In the genomic region with DNA sequence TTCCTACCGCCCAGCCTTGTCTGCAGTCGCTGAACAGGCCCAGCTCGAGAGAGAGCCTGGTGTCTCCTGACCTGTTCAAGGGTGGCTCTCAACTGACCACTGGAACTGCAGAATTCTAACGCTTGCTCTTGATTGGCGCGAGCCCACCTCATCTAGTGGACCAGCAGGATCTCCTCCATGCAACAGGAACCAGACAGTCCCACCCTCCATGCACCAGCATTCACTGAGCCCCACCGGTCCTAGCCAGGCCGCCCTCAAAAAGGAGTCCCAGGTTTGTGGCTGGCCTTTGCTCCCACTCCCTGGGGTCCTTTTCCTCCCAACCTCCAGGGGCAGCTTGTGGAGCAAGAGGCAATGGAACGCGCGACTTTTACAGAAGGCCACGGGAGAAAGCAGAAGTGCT, we compare ENCODE assay signal across 15 mouse cellular contexts. TPM values are rescaled to one million over a fixed set of nuclear protein-coding genes. Genes with fewer than 3 reads are reported as not detected.
A peak's percentile ranks its signal among the peaks of the same experiment; 100 is the strongest.
DNase-seq lines count a peak whose midpoint lies in the region; ATAC-seq and TF ChIP-seq lines count a peak whose summit lies in the region.
"Not testable (repeated sequence)": the region's sequence is repeated elsewhere in the genome, so short reads cannot be mapped to it uniquely, and the experiment has no call there.
"Had no signal": no experiment of that assay in that cellular context is flagged by ENCODE, and none has a peak within 500 bp of the region (broad histone marks: within the 10 kb centered on the region; RNA-seq: fewer than 3 reads in every experiment).

A gene (minus strand): TSS at position 101 of the 400 bp plus-strand sequence.

- not testable (repeated sequence) for TF ChIP-seq EP300 in CH12.LX (IDR thresholded peaks at IDR 0.05; ENCODE audit: low read length)

- not testable (repeated sequence) for TF ChIP-seq POLR2A in CH12.LX (IDR thresholded peaks at IDR 0.05; ENCODE audit: low read depth, low read length)
- TF ChIP-seq POLR2A in testis, adult 2 months (IDR thresholded peaks at IDR 0.05; ENCODE audit: control insufficient read depth, low read depth, low read length): peak; percentile 21; the same call in 1 of the 2 replicates

- H3K79me2 ChIP-seq in CH12.LX (replicated peaks; ENCODE audit: control insufficient read depth, extremely low read depth, insufficient read depth, poor library complexity, severe bottlenecking): not testable (repeated sequence)

- not testable (repeated sequence) for TF ChIP-seq CTCF in CH12.LX (conservative IDR thresholded peaks at IDR 0.05 in 1 of 2, IDR thresholded peaks at IDR 0.05 in 1 of 2; ENCODE audit: low read depth in 2 of 2, low read length in 2 of 2); testis, adult 2 months (IDR thresholded peaks at IDR 0.05; ENCODE audit: control insufficient read depth, insufficient read depth, insufficient replicate concordance, low read depth, low read length)

- not testable (repeated sequence) for H3K9ac ChIP-seq in CH12.LX (ENCODE audit: insufficient read depth, low read depth)

- dilution Hi-C loops in CH12.LX (cut with MboI; ENCODE audit: extremely low pct_ligation_motif_present, extremely low pct_unique_long_range_greater_than_20kb, low sequenced_read_pairs): not testable (repeated sequence)

- not testable (repeated sequence) for DNase-seq in CH12.LX (ENCODE audit: extremely low read depth)
- peak; percentile 7 for DNase-seq in ZHBTc4 (ENCODE audit: low read depth, low spot score)
- peak; percentile 24 for DNase-seq in adrenal gland, postnatal 14 days

- peak within 1 kb of the TSS; percentile 44; the same call in 1 of the 2 replicates for H3K4me2 ChIP-seq in CH12.LX (ENCODE audit: insufficient read depth, low read depth, poor library complexity, severe bottlenecking)

- 0 out of 2 replicates have a peak, but pooled peaks have one; percentile 14 for ATAC-seq in erythroid progenitor cell, adult 5-6 weeks (replicated peaks; ENCODE audit: low FRiP score, poor library complexity, severe bottlenecking)

- in situ Hi-C loops in CH12.LX (cut with MboI; ENCODE audit: low pct_ligation_motif_present, low pct_unique_long_range_greater_than_20kb, low sequenced_read_pairs): not testable (repeated sequence)

- H3K9me3 ChIP-seq in CH12.LX (replicated peaks; ENCODE audit: low read length): not testable (repeated sequence)

- not testable (repeated sequence) for H3K27me3 ChIP-seq in CH12.LX (replicated peaks); testis, adult 2 months (ENCODE audit: control insufficient read depth, insufficient read depth, low read length)

- H3K36me3 ChIP-seq in CH12.LX (replicated peaks in 1 of 2; ENCODE audit: control insufficient read depth in 1 of 2, insufficient read depth in 1 of 2, low read length in 1 of 2); testis, adult 2 months (ENCODE audit: control insufficient read depth, insufficient read depth, low read length): not testable (repeated sequence)

- H3K4me1 ChIP-seq in CH12.LX (ENCODE audit: control insufficient read depth in 1 of 2, insufficient read depth in 2 of 2); testis, adult 2 months (ENCODE audit: control insufficient read depth, insufficient read depth, low read length): not testable (repeated sequence)

- not testable (repeated sequence) for H3K4me3 ChIP-seq in CH12.LX (replicated peaks in 1 of 3; ENCODE audit: low read depth in 2 of 3, low read length in 2 of 3, poor library complexity in 1 of 3)
- H3K4me3 ChIP-seq in testis, adult 2 months (ENCODE audit: control insufficient read depth, low read depth, low read length): peak within 1 kb of the TSS; percentile 76

- not testable (repeated sequence) for TF ChIP-seq RAD21 in CH12.LX (IDR thresholded peaks at IDR 0.05; ENCODE audit: low read depth, low read length)

- H3K27ac ChIP-seq in CH12.LX (ENCODE audit: insufficient read depth, low read depth): not testable (repeated sequence)
- H3K27ac ChIP-seq in testis, adult 2 months (ENCODE audit: control insufficient read depth, insufficient read depth, low read depth, low read length): peak within 1 kb of the TSS; percentile 75

RNA-seq across cellular contexts. Expression of the gene that starts here (rescaled TPM):
- total RNA-seq in CH12.LX (2012; rRNA removed) (not detected in 2 replicates), CH12.LX (2014; rRNA removed) (not detected in 2 replicates)
- polyA plus RNA-seq in CH12.LX (2012; ENCODE audit: insufficient read length, low read depth): not detected in 2 replicates
- 0.33 TPM in 1 of 2 replicates, not detected in the other for total RNA-seq in adrenal gland, postnatal 14 days (2021)
- not detected in 2 replicates for total RNA-seq in erythroid progenitor cell, adult 5-6 weeks (2015; ENCODE audit: low replicate concordance)
- total RNA-seq in erythroid progenitor cell, adult 5-6 weeks (2017; ENCODE audit: low replicate concordance): not detected in 2 replicates
- 974 and 1,262 TPM in 2 replicates for polyA plus RNA-seq in testis, adult 2 months (2012; rRNA removed)
- total RNA-seq: adrenal gland, postnatal 10 days; adrenal gland, postnatal 4 days; ES-E14; G1E; MEL had no signal
- polyA plus RNA-seq: activated CD4-positive, CD25-positive, alpha-beta regulatory T cell, adult 4 months; brain, embryonic 14.5 days; C2C12; cerebellum, adult 2 months; G1E; Patski had no signal

Comparison
In these comparisons a context has a peak if more than half of its experiments do, and no peak if none do; other contexts are left out.
1. RNA of the gene that starts here (polyA plus RNA-seq): 974 to 1,262 TPM in testis, adult 2 months; not detected in CH12.LX; every median in the first group is over 100 times any median in the second.
2. Peak in DNase-seq in adrenal gland, postnatal 14 days; RNA of the gene not detected or under 1 TPM.
3. Peak in ATAC-seq in erythroid progenitor cell, adult 5-6 weeks; RNA of the gene not detected or under 1 TPM.